Mouse (Mus musculus) WW6 (cell line): Measurements from ENCODE around the gene Rtcb.

Experiments used
- DNase-seq: peaks from one replicate; pipeline ENCODE4 v3.0.0-alpha.2; 2013; ENCODE audit warnings: low read depth, low spot score

The Rtcb gene

GRCm38 (mm10) chr10:85957464-85957950 lies at the start of gene Rtcb:
Gene Rtcb, minus strand, starts transcription at chr10:85957823.
- peak; percentile 79 for DNase-seq

- DNase-seq, result no peak
These were observed 48.8 kb upstream of the Rtcb start for GRCm38 (mm10) chr10:86006455-86006854.

GRCm38 (mm10) chr10:86000447-86000846 lies 42.8 kb upstream of the Rtcb start:
- no peak for DNase-seq

GRCm38 (mm10) chr10:85994543-85995104 lies 37.0 kb upstream of the Rtcb start:
- no peak for DNase-seq

GRCm38 (mm10) chr10:85993836-85994235 lies 36.2 kb upstream of the Rtcb start:
- no peak for DNase-seq

GRCm38 (mm10) chr10:85992412-85992811 lies 34.8 kb upstream of the Rtcb start:
- no peak for DNase-seq

GRCm38 (mm10) chr10:85989412-85990115 lies 31.9 kb upstream of the Rtcb start:
- DNase-seq, result no peak

GRCm38 (mm10) chr10:85972915-85973314 lies 15.3 kb upstream of the Rtcb start:
- DNase-seq, result no peak

GRCm38 (mm10) chr10:85971826-85972225 lies 14.2 kb upstream of the Rtcb start:
- DNase-seq, result no peak

GRCm38 (mm10) chr10:85969894-85970620 lies 12.4 kb upstream of the Rtcb start:
- DNase-seq, result no peak

- DNase-seq, result no peak
These were observed 11.1 kb upstream of the Rtcb start for GRCm38 (mm10) chr10:85968731-85969130.

GRCm38 (mm10) chr10:85968157-85968634 lies 10.6 kb upstream of the Rtcb start:
- DNase-seq, result peak; percentile 45

GRCm38 (mm10) chr10:85967411-85968156 lies 10.0 kb upstream of the Rtcb start:
- DNase-seq, result no peak

GRCm38 (mm10) chr10:85966476-85966875 lies 8.9 kb upstream of the Rtcb start:
- no peak for DNase-seq

GRCm38 (mm10) chr10:85964316-85964715 lies 6.7 kb upstream of the Rtcb start:
- no peak for DNase-seq

GRCm38 (mm10) chr10:85962897-85963296 lies 5.3 kb upstream of the Rtcb start:
- DNase-seq, result no peak

GRCm38 (mm10) chr10:85956871-85957419 lies 678 bp downstream of the Rtcb start:
- no peak for DNase-seq

GRCm38 (mm10) chr10:85954429-85954828 lies 3.2 kb downstream of the Rtcb start:
- DNase-seq, result no peak

GRCm38 (mm10) chr10:85953401-85953800 lies 4.2 kb downstream of the Rtcb start:
- DNase-seq, result no peak

GRCm38 (mm10) chr10:85951765-85952443 lies 5.7 kb downstream of the Rtcb start:
- DNase-seq, result no peak
